Mouse (Mus musculus): ENCODE measurements around the gene Lrrc43. TPM values are rescaled to one million over a fixed set of nuclear protein-coding genes. Genes with fewer than 3 reads are reported as not detected.
A peak's percentile ranks its signal among the peaks of the same experiment; 100 is the strongest.
"Not testable (repeated sequence)": the region's sequence is repeated elsewhere in the genome, so short reads cannot be mapped to it uniquely, and the experiment has no call there.

Lrrc43 gene
- total RNA-seq, 1 experiment from 2014 or later, result not detected

- not testable (repeated sequence) for ATAC-seq (ENCODE audit: extremely low read depth, insufficient number of reproducible peaks, low FRiP score, poor library complexity, severe bottlenecking)
Observed at GRCm38 (mm10) chr5:123511426-123511825, 22.3 kb downstream of the Lrrc43 start.

GRCm38 (mm10) chr5:123512102-123512501 lies 23.0 kb downstream of the Lrrc43 start:
- no peak for ATAC-seq (ENCODE audit: extremely low read depth, insufficient number of reproducible peaks, low FRiP score, poor library complexity, severe bottlenecking)

- no peak for ATAC-seq (ENCODE audit: extremely low read depth, insufficient number of reproducible peaks, low FRiP score, poor library complexity, severe bottlenecking)
Observed at GRCm38 (mm10) chr5:123514871-123515270, 25.8 kb downstream of the Lrrc43 start.

GRCm38 (mm10) chr5:123520666-123521065 lies 31.6 kb downstream of the Lrrc43 start:
- ATAC-seq (ENCODE audit: extremely low read depth, insufficient number of reproducible peaks, low FRiP score, poor library complexity, severe bottlenecking), result no peak

- no peak for ATAC-seq (ENCODE audit: extremely low read depth, insufficient number of reproducible peaks, low FRiP score, poor library complexity, severe bottlenecking)
Observed at GRCm38 (mm10) chr5:123521621-123522020, 32.5 kb downstream of the Lrrc43 start.

- ATAC-seq (ENCODE audit: extremely low read depth, insufficient number of reproducible peaks, low FRiP score, poor library complexity, severe bottlenecking), result no peak
Observed at GRCm38 (mm10) chr5:123522166-123522565, 33.1 kb downstream of the Lrrc43 start.

- ATAC-seq (ENCODE audit: extremely low read depth, insufficient number of reproducible peaks, low FRiP score, poor library complexity, severe bottlenecking), result peak; percentile 96
Observed at GRCm38 (mm10) chr5:123523692-123524392, 34.7 kb downstream of the Lrrc43 start, which contains the start of gene Diablo. Gene Diablo (minus strand): TSS chr5:123524176.

- peak; percentile 51 for ATAC-seq (ENCODE audit: extremely low read depth, insufficient number of reproducible peaks, low FRiP score, poor library complexity, severe bottlenecking)
Observed at GRCm38 (mm10) chr5:123524393-123524750, 35.3 kb downstream of the Lrrc43 start.

- no peak for ATAC-seq (ENCODE audit: extremely low read depth, insufficient number of reproducible peaks, low FRiP score, poor library complexity, severe bottlenecking)
Observed at GRCm38 (mm10) chr5:123525281-123525680, 36.2 kb downstream of the Lrrc43 start, which contains the start of gene Gm49027. Gene Gm49027 (minus strand): TSS chr5:123525488.

- no peak for ATAC-seq (ENCODE audit: extremely low read depth, insufficient number of reproducible peaks, low FRiP score, poor library complexity, severe bottlenecking)
Observed at GRCm38 (mm10) chr5:123525916-123526495, 36.9 kb downstream of the Lrrc43 start.

GRCm38 (mm10) chr5:123528641-123529040 lies 39.5 kb downstream of the Lrrc43 start:
- no peak for ATAC-seq (ENCODE audit: extremely low read depth, insufficient number of reproducible peaks, low FRiP score, poor library complexity, severe bottlenecking)

GRCm38 (mm10) chr5:123530056-123530455 lies 41.0 kb downstream of the Lrrc43 start:
- ATAC-seq (ENCODE audit: extremely low read depth, insufficient number of reproducible peaks, low FRiP score, poor library complexity, severe bottlenecking), result no peak

GRCm38 (mm10) chr5:123533801-123534200 lies 44.7 kb downstream of the Lrrc43 start:
- no peak for ATAC-seq (ENCODE audit: extremely low read depth, insufficient number of reproducible peaks, low FRiP score, poor library complexity, severe bottlenecking)

GRCm38 (mm10) chr5:123555693-123556092 lies 66.6 kb downstream of the Lrrc43 start:
- no peak for ATAC-seq (ENCODE audit: extremely low read depth, insufficient number of reproducible peaks, low FRiP score, poor library complexity, severe bottlenecking)

- no peak for ATAC-seq (ENCODE audit: extremely low read depth, insufficient number of reproducible peaks, low FRiP score, poor library complexity, severe bottlenecking)
Observed at GRCm38 (mm10) chr5:123556451-123556850, 67.3 kb downstream of the Lrrc43 start.

Other genes with a start within 250 kb of the Lrrc43 start
- 1.0 and 2.1 TPM in 2 replicates for gene Wdr66, start 237.2 kb upstream of the Lrrc43 start, total RNA-seq (2017)
- 26.6 and 28.3 TPM in 2 replicates for gene Bcl7a, start 145.5 kb upstream of the Lrrc43 start, total RNA-seq (2017)
- 50.7 and 57.7 TPM in 2 replicates for gene Mlxip, start 94.5 kb upstream of the Lrrc43 start, total RNA-seq (2017)
- not detected in 2 replicates for gene Il31, start 184 bp downstream of the Lrrc43 start, total RNA-seq (2017)
- not detected in 2 replicates for gene B3gnt4, start 21.2 kb downstream of the Lrrc43 start, total RNA-seq (2017)
- 34.1 and 41.3 TPM in 2 replicates for gene Diablo, start 34.9 kb downstream of the Lrrc43 start, total RNA-seq (2017)
- gene Gm49027, start 36.2 kb downstream of the Lrrc43 start, total RNA-seq (2017), result not detected in 2 replicates
- gene Vps33a, start 83.7 kb downstream of the Lrrc43 start, total RNA-seq (2017), result 25.3 and 28.9 TPM in 2 replicates
- 186 and 205 TPM in 2 replicates for gene Clip1, start 195.3 kb downstream of the Lrrc43 start, total RNA-seq (2017)
- 78.0 and 87.7 TPM in 2 replicates for gene Zcchc8, start 231.8 kb downstream of the Lrrc43 start, total RNA-seq (2017)

All from neutrophil, adult 5-6 weeks (primary cell).